Mouse (Mus musculus): ENCODE data around the gene Abhd15.
A peak's percentile ranks its signal among the peaks of the same experiment; 100 is the strongest.

Abhd15 gene

GRCm38 (mm10) chr11:77493512-77494343 is 21.2 kb upstream of the Abhd15 start, which contains the start of gene Git1:
TSS of gene Git1 (plus strand) at chr11:77493562.
- DNase-seq (ENCODE audit: low spot score in 2 of 2), result peak in 1 of 2 experiments; percentile 69

DNA sequence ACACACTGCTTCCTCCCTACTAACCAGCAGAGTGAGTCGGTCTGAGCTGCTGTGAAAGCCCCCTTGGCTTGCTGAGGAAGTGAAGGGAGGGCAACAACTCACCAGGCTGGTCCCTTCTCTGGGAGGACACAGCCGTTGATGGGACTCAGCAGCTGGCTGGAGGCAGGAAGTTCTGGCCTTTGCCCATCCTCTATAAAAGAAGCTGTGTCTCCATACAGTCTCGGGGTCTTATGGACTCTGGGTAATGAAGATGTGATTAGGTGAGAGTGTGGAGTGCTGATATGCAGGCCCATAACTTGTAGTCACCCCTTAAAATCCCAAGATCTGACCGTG is 20.6 kb upstream of the Abhd15 start:
- DNase-seq (ENCODE audit: low spot score in 2 of 2), result no peak

DNA sequence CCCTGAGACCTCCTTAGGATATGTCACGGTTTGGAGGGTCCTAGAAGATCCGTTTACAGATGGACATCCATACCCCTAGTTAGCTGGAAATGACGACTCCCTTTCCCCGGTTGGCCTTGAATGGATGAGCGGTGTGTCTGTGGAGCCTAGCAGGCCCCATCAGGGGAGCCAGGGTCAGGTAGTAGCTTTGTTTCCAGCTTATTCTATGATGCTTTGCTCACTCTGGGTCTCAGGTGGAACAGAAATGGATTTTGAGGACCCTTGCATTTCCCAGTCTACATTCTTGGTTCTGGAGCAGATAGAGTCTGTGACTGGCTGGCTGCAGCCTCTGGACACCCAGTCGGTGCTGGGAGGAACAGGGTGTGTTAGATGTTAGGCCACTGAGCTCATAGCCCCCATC is 20.1 kb upstream of the Abhd15 start:
- DNase-seq (ENCODE audit: low spot score in 2 of 2), result no peak

DNA sequence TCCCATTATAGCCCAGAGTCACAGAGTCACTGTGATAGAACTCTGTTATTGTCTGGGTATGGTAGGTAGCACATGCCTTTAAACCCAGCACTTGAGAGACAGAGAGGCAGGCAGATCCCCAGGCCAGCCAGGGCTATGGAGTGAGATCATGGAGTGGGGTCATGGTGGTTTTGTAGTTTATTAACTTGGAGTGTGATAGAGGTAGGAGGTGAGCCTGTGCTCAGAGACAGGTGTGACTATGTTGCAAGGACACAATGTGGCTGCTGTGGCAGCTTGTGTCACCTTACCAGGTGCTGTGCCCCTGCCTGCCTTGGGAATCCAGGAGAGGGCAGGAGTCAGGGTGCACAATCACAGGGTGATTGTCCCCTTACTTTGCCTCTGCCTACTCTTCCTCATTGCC is 19.4 kb upstream of the Abhd15 start:
- DNase-seq (ENCODE audit: low spot score in 2 of 2), result no peak

- no peak for DNase-seq (ENCODE audit: low spot score in 2 of 2)
These were observed 17.6 kb upstream of the Abhd15 start for GRCm38 (mm10) chr11:77497341-77497756.

- no peak for DNase-seq (ENCODE audit: low spot score in 2 of 2)
These were observed 17.1 kb upstream of the Abhd15 start for GRCm38 (mm10) chr11:77497851-77498250.

- no peak for DNase-seq (ENCODE audit: low spot score in 2 of 2)
These were observed 16.4 kb upstream of the Abhd15 start for GRCm38 (mm10) chr11:77498261-77499139.

- DNase-seq (ENCODE audit: low spot score in 2 of 2), result no peak
These were observed 15.6 kb upstream of the Abhd15 start for GRCm38 (mm10) chr11:77499354-77499753.

DNA sequence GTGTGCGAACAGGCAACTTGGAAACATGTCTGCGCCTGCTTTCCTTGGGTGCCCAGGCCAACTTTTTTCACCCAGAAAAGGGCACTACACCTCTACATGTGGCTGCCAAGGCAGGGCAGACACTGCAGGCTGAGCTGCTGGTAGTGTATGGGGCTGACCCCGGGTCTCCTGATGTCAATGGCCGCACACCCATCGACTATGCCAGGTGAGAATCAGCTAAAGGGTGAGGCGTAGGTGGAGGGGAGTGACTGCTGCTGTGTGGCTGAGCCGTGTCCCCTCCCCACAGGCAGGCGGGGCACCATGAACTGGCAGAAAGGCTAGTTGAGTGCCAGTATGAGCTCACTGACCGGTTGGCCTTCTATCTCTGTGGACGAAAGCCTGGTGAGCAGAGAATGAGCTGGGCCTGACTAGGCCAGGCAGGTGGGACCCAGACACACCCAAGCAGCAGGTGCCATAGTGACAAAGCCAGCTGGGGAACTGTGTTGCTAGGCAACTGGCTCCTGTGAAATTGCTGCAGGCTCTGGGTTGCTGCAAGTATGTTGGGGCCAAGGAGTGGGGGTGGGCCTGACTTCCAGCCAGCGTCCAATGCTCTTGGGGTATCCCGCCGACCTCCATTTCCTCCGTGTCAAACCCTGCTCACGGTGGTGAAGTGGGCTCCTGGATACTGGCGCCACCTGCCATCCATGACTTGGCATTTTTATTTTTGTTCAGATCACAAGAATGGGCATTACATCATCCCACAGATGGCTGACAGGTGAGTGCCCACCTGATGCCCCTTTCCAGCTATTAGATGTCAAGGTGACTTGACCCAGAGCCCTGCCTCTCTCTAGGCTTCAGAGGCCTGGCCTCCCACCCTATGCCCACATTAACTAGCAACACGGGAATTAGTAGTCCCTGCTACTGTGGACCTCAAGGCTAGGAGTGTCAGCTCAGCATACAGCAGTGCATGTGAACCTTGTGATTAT is 14.3 kb upstream of the Abhd15 start:
- DNase-seq (ENCODE audit: low spot score in 2 of 2), result peak in 1 of 2 experiments; percentile 72

- peak in 1 of 2 experiments; percentile 85 for DNase-seq (ENCODE audit: low spot score in 2 of 2)
These were observed 13.5 kb upstream of the Abhd15 start for GRCm38 (mm10) chr11:77501392-77501791.

- DNase-seq (ENCODE audit: low spot score in 2 of 2), result no peak
These were observed 12.9 kb upstream of the Abhd15 start for GRCm38 (mm10) chr11:77501971-77502370.

DNA sequence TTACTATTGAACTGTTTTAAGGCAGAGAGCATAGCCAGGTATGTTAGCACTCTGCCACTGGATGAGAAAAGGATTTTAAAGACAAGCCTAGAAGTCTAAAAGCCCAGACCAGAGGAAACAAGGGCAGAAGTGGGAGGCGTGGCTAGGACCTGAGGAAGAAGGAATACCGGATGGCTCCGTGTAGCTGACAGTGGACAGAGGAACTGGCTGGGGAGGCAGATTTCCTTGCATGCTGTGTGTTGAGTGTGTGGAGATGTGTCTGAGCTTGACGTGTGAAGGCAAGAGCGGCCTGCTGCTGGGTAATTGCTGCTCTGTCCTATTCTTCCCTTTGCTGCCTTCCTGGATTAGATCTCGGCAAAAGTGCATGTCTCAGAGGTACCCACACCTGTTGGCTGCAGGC is 12.4 kb upstream of the Abhd15 start:
- no peak for DNase-seq (ENCODE audit: low spot score in 2 of 2)

- DNase-seq (ENCODE audit: low spot score in 2 of 2), result no peak
These were observed 11.4 kb upstream of the Abhd15 start for GRCm38 (mm10) chr11:77503511-77503910.

- DNase-seq (ENCODE audit: low spot score in 2 of 2), result no peak
These were observed 10.5 kb upstream of the Abhd15 start for GRCm38 (mm10) chr11:77504377-77504776.

DNA sequence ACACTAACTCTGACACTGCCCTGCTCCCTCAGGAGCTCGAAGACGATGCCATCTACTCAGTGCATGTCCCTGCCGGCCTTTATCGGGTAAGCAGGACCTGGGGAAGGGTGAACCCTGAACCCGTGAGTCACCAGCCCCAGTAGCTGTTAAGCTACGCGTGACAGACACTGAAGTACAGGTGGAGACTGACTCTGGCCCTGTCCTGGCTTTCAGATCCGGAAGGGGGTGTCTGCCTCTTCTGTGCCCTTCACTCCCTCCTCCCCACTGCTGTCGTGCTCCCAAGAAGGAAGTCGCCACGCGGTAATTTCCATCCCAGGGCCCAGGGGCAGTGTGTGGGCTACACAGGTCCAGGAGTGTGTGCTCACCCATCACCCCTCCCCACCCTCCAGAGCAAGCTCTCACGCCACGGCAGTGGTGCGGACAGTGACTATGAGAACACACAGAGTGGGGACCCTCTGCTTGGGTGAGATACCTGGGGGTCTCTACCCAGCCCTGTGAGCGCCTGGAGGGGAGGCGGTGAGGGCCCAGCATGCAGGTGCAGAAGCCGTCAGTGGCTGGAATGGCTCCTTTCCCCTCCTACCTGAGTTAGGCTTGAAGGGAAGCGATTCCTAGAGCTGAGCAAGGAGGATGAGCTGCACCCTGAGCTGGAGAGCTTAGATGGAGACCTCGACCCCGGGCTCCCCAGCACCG is 9.5 kb upstream of the Abhd15 start:
- DNase-seq (ENCODE audit: low spot score in 2 of 2), result no peak

DNA sequence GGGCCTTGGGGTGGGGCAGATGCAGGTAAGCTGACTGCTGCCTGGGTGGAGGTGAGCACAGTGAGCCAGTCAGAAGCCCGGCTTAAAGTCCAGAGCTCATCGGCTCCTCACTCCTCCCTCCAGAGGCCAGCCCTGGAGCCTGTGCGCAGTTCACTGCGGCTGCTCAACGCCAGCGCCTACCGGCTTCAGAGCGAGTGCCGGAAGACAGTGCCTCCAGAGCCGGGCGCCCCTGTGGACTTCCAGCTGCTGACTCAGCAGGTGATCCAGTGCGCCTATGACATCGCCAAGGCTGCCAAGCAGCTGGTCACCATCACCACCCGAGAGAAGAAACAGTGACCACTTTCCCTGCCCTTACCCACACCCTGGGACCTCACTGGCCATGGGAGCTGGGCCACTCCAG is 8.6 kb upstream of the Abhd15 start:
- DNase-seq (ENCODE audit: low spot score in 2 of 2), result no peak

GRCm38 (mm10) chr11:77506941-77507340 is 8.0 kb upstream of the Abhd15 start:
- DNase-seq (ENCODE audit: low spot score in 2 of 2), result no peak

- no peak for DNase-seq (ENCODE audit: low spot score in 2 of 2)
These were observed 7.5 kb upstream of the Abhd15 start for GRCm38 (mm10) chr11:77507426-77507825.

GRCm38 (mm10) chr11:77508068-77509021 is 6.6 kb upstream of the Abhd15 start:
- DNase-seq (ENCODE audit: low spot score in 2 of 2), result peak in 1 of 2 experiments; percentile 87

- DNase-seq (ENCODE audit: low spot score in 2 of 2), result no peak
These were observed 3.6 kb upstream of the Abhd15 start for GRCm38 (mm10) chr11:77511336-77511735.
